Mouse (Mus musculus) embryonic facial prominence, embryonic 11.5 days (tissue): Measurements from ENCODE around the gene Ass1. TPM values are rescaled to one million over a fixed set of nuclear protein-coding genes. Genes with fewer than 3 reads are reported as not detected.

Experiments
- ATAC-seq: fragments of 200-750 bp; cut with Nextera tagmentation; replicated peaks from 2 replicates; pipeline ENCODE4 v1.8.0; 2017; ENCODE audit warnings: low read depth; ENCODE audit not compliant: insufficient number of reproducible peaks, low FRiP score, low TSS enrichment
- DNase-seq: peaks from one replicate; pipeline ENCODE4 v3.0.0-alpha.2; 2015; ENCODE audit warnings: low spot score
- H3K27ac ChIP-seq: fragments of 300-500 bp; sonication (generic); replicated peaks from 2 replicates; pipeline ENCODE4 v1.5.1; 2014; ENCODE audit warnings: mild to moderate bottlenecking, low read depth, low read length, control low read depth
- H3K27me3 ChIP-seq: fragments of 300-500 bp; sonication (generic); 2 replicates; pipeline ENCODE4 v1.6.1; 2014; ENCODE audit warnings: mild to moderate bottlenecking, low read length, moderate library complexity, mixed read lengths; ENCODE audit not compliant: control insufficient read depth, insufficient read depth
- H3K36me3 ChIP-seq: fragments of 300-500 bp; sonication (generic); replicated peaks from 2 replicates; pipeline ENCODE4 v1.6.1; 2014; ENCODE audit warnings: low read depth, mild to moderate bottlenecking, low read length, moderate library complexity, mixed read lengths; ENCODE audit not compliant: control insufficient read depth, insufficient read depth
- H3K4me1 ChIP-seq: fragments of 300-500 bp; sonication (generic); 2 replicates; pipeline ENCODE4 v1.6.1; 2014; ENCODE audit warnings: low read length, mixed read lengths; ENCODE audit not compliant: control insufficient read depth, insufficient read depth
- H3K4me2 ChIP-seq: fragments of 300-500 bp; sonication (generic); 2 replicates; pipeline ENCODE4 v1.6.1; 2014; ENCODE audit warnings: low read depth, mild to moderate bottlenecking, control low read depth, low read length, moderate library complexity
- H3K4me3 ChIP-seq: fragments of 300-500 bp; sonication (generic); 2 replicates; pipeline ENCODE4 v1.5.1; 2014; ENCODE audit warnings: low read depth, low read length, control low read depth
- H3K9ac ChIP-seq: fragments of 300-500 bp; sonication (generic); replicated peaks from 2 replicates; pipeline ENCODE4 v1.6.1; 2014; ENCODE audit warnings: mild to moderate bottlenecking, control low read depth, low read length
- H3K9me3 ChIP-seq: fragments of 300-500 bp; sonication (generic); replicated peaks from 2 replicates; pipeline ENCODE4 v1.6.1; 2016; ENCODE audit warnings: mild to moderate bottlenecking, low read length, inconsistent platforms, mixed read lengths; ENCODE audit not compliant: control insufficient read depth
- WGBS: fragments of 180-500 bp; shearing (Covaris S2); extraction: QIAGEN DNeasy Blood & Tissue Kit; methylation state at CpG from one replicate; pipeline ENCODE4 v1.1.7; 2014; 5-methylcytosine and 5-hydroxymethylcytosine counted together
- polyA plus RNA-seq: library from polyadenylated mRNA; unstranded; fragments of >200 nt; fragmentation: Nextera tagmentation; extraction: Ambion mirVana; gene quantifications from 2 replicates; pipeline ENCODE4 v1.2.1, GENCODE M21; 2014

The Ass1 gene
- polyA plus RNA-seq, 1 experiment from 2014 or later = 11.2 TPM

DNA sequence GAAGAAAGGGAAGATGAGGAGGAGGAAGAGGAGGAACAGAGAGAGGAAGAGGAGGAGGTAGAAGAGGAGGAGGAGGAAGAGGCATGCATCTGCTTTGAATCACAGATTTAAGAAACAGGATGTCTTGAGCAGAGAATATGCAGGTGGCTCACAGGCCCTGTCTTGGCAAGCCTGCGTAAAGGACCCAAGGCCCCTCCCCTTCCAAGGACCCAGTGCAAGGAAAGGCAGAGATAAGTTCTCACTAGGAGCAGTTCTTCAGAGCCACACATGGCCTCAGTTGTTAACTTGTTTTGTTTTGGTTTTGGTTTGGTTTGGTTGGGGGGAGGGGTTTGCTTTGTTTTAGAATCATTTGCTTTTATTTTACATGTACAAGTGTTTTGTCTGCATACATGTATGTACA, 18.5 kb upstream of the Ass1 start:
- Histone ChIP-seq H3K4me2 (no peak overlapping the region), H3K4me1 (no peaks in the 10 kb centered on the region), H3K9me3 (no peaks in the 10 kb centered on the region), H3K9ac (no peak overlapping the region), H3K27me3 (no peaks in the 10 kb centered on the region), H3K36me3 (no peaks in the 10 kb centered on the region), H3K4me3 (no peak overlapping the region), H3K27ac (no peak overlapping the region)
- WGBS = 67% methylated on average over 1 of the region's 1 CpGs
- DNase-seq (no peak), ATAC-seq (no peak)

- no peak for DNase-seq
- no peaks in the 10 kb centered on the region for H3K36me3 ChIP-seq
- WGBS = 82% methylated on average over 13 of the region's 13 CpGs
- no peak for ATAC-seq
- H3K4me1 ChIP-seq = no peaks in the 10 kb centered on the region
- H3K4me2 ChIP-seq = no peak overlapping the region
- H3K9ac ChIP-seq = no peak overlapping the region
- no peaks in the 10 kb centered on the region for H3K27me3 ChIP-seq
- no peak overlapping the region for H3K4me3 ChIP-seq
- H3K9me3 ChIP-seq = no peaks in the 10 kb centered on the region
- H3K27ac ChIP-seq = no peak overlapping the region
Observed at GRCm38 (mm10) chr2:31453011-31453410, 17.0 kb upstream of the Ass1 start.

DNA sequence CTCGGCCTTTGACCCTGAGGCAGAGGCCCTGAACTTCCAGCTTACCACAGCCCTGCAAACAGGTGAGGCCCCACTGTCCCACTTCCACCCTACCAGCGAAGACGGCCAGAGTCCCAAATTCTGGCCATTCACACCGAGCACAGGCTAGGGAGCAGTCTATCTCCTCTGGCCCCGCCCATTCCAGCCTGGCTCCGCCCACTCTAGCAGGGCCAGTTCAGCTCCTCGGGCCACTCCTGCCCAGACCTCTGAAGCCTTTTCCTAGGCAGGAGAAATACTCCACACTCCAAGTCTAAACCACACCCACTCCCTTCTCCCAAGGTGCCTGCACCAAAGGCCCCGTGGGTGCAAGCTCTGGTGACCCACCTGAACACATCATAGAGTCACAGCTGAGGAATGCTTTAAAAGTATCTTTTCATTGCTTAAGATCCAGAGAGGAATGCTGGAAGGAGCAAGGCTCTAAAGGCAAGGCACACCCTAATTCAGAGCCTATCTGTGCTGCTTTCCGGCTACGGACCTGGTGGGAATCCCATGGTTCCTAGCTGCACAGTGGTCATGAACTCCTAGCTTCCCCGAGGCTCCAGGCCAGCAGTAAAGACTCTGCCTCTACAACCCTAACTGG, 16.3 kb upstream of the Ass1 start:
- 39% methylated on average over 11 of the region's 11 CpGs for WGBS
- Histone ChIP-seq H3K4me3 (no peak overlapping the region), H3K9ac (no peak overlapping the region), H3K27ac (no peak overlapping the region), H3K4me2 (no peak overlapping the region), H3K36me3 (no peaks in the 10 kb centered on the region), H3K9me3 (no peaks in the 10 kb centered on the region), H3K4me1 (no peaks in the 10 kb centered on the region), H3K27me3 (no peaks in the 10 kb centered on the region)
- DNase-seq (no peak), ATAC-seq (no peak)

GRCm38 (mm10) chr2:31454280-31454679, 15.7 kb upstream of the Ass1 start:
- no peak overlapping the region for H3K4me3 ChIP-seq
- H3K27ac ChIP-seq = no peak overlapping the region
- no peaks in the 10 kb centered on the region for H3K9me3 ChIP-seq
- WGBS = 70% methylated on average over 8 of the region's 8 CpGs
- no peaks in the 10 kb centered on the region for H3K4me1 ChIP-seq
- H3K4me2 ChIP-seq = no peak overlapping the region
- H3K36me3 ChIP-seq = no peaks in the 10 kb centered on the region
- ATAC-seq = no peak
- peaks cover 2% of the 10 kb centered on the region; the same call in 1 of the 2 replicates for H3K27me3 ChIP-seq
- H3K9ac ChIP-seq = no peak overlapping the region
- DNase-seq = no peak

GRCm38 (mm10) chr2:31455418-31455817, 14.6 kb upstream of the Ass1 start:
- no peak for ATAC-seq
- Histone ChIP-seq H3K36me3 (no peaks in the 10 kb centered on the region), H3K27me3 (peaks cover 13% of the 10 kb centered on the region), H3K4me3 (no peak overlapping the region), H3K9me3 (no peaks in the 10 kb centered on the region), H3K4me2 (no peak overlapping the region), H3K9ac (no peak overlapping the region), H3K4me1 (no peaks in the 10 kb centered on the region), H3K27ac (no peak overlapping the region)
- no peak for DNase-seq
- 82% methylated on average over 7 of the region's 7 CpGs for WGBS

GRCm38 (mm10) chr2:31458460-31458859, 11.5 kb upstream of the Ass1 start:
- H3K9ac ChIP-seq = no peak overlapping the region
- H3K36me3 ChIP-seq = no peaks in the 10 kb centered on the region
- no peak overlapping the region for H3K4me3 ChIP-seq
- WGBS = 49% methylated on average over 5 of the region's 5 CpGs
- H3K9me3 ChIP-seq = no peaks in the 10 kb centered on the region
- H3K27ac ChIP-seq = no peak overlapping the region
- no peaks in the 10 kb centered on the region for H3K4me1 ChIP-seq
- no peak overlapping the region for H3K4me2 ChIP-seq
- DNase-seq (no peak), ATAC-seq (no peak)
- H3K27me3 ChIP-seq = peaks cover 18% of the 10 kb centered on the region

- Histone ChIP-seq H3K27me3 (peaks cover 18% of the 10 kb centered on the region), H3K9ac (no peak overlapping the region; the same call in 1 of the 2 replicates)
- 40% methylated on average over 16 of the region's 16 CpGs for WGBS
Observed at GRCm38 (mm10) chr2:31458989-31459936, 10.7 kb upstream of the Ass1 start.

GRCm38 (mm10) chr2:31460025-31460571, 9.9 kb upstream of the Ass1 start:
- WGBS = under 1% methylated on average over 47 of the region's 48 CpGs
- Histone ChIP-seq H3K9me3 (no peaks in the 10 kb centered on the region), H3K36me3 (no peaks in the 10 kb centered on the region), H3K4me1 (no peaks in the 10 kb centered on the region), H3K27me3 (peaks cover 18% of the 10 kb centered on the region), H3K4me2 (peak overlapping the region; percentile 86), H3K9ac (peak overlapping the region; percentile 56), H3K4me3 (peak overlapping the region; percentile 41), H3K27ac (no peak overlapping the region)
- ATAC-seq = 0 out of 2 replicates have a peak, but pooled peaks have one; percentile 26
- peak; percentile 68 for DNase-seq

More at GRCm38 (mm10) chr2:31458989-31459936, 10.7 kb upstream of the Ass1 start:
- Histone ChIP-seq H3K27ac (no peak overlapping the region), H3K4me1 (no peaks in the 10 kb centered on the region), H3K36me3 (no peaks in the 10 kb centered on the region), H3K4me3 (no peak overlapping the region), H3K4me2 (peak overlapping the region; percentile 86), H3K9me3 (no peaks in the 10 kb centered on the region)
- no peak for DNase-seq
- ATAC-seq = no peak
